Mouse (Mus musculus) hindbrain, embryonic 11.5 days (tissue): Measurements from ENCODE around the gene Lama2. TPM values are rescaled to one million over a fixed set of nuclear protein-coding genes. Genes with fewer than 3 reads are reported as not detected.

Experiments used
- ATAC-seq: fragments of 200-750 bp; cut with Nextera tagmentation; 2 replicates; pipeline ENCODE4 v1.8.0; 2017; ENCODE audit warnings: mild to moderate bottlenecking, moderate TSS enrichment, moderate library complexity; ENCODE audit not compliant: low FRiP score
- DNase-seq: peaks from one replicate; pipeline ENCODE4 v3.0.0-alpha.2; 2015; ENCODE audit warnings: low spot score
- H3K27ac ChIP-seq: fragments of 300-500 bp; sonication (generic); 2 replicates; pipeline ENCODE4 v1.5.1; 2014; ENCODE audit warnings: mild to moderate bottlenecking, low read depth, low read length
- H3K27me3 ChIP-seq: fragments of 300-500 bp; sonication (generic); 2 replicates; pipeline ENCODE4 v1.6.1; 2014; ENCODE audit warnings: mild to moderate bottlenecking, low read length, moderate library complexity, mixed read lengths; ENCODE audit not compliant: control insufficient read depth, insufficient read depth
- H3K36me3 ChIP-seq: fragments of 300-500 bp; sonication (generic); 2 replicates; pipeline ENCODE4 v1.6.1; 2014; ENCODE audit warnings: mild to moderate bottlenecking, low read length, moderate library complexity, mixed read lengths; ENCODE audit not compliant: control insufficient read depth, insufficient read depth
- H3K4me1 ChIP-seq: fragments of 300-500 bp; sonication (generic); replicated peaks from 2 replicates; pipeline ENCODE4 v1.6.1; 2014; ENCODE audit warnings: low read length, mixed read lengths; ENCODE audit not compliant: control insufficient read depth, insufficient read depth
- H3K4me2 ChIP-seq: fragments of 300-500 bp; sonication (generic); replicated peaks from 2 replicates; pipeline ENCODE4 v1.6.1; 2014; ENCODE audit warnings: mild to moderate bottlenecking, low read depth, low read length
- H3K4me3 ChIP-seq: fragments of 300-500 bp; sonication (generic); 2 replicates; pipeline ENCODE4 v1.5.1; 2014; ENCODE audit warnings: low read depth, low read length
- H3K9ac ChIP-seq: fragments of 300-500 bp; sonication (generic); 2 replicates; pipeline ENCODE4 v1.6.1; 2014; ENCODE audit warnings: low read depth, low read length
- H3K9me3 ChIP-seq: fragments of 300-500 bp; sonication (generic); 2 replicates; pipeline ENCODE4 v1.6.1; 2016; ENCODE audit warnings: low read length; ENCODE audit not compliant: control insufficient read depth
- whole genome bisulfite sequencing: fragments of 180-500 bp; shearing (Covaris S2); extraction: QIAGEN DNeasy Blood & Tissue Kit; methylation state at CpG from one replicate; pipeline ENCODE4 v1.1.7; 2014; 5-methylcytosine and 5-hydroxymethylcytosine counted together
- polyA plus RNA-seq: library from polyadenylated mRNA; unstranded; fragments of >200 nt; fragmentation: Nextera tagmentation; extraction: Ambion mirVana; gene quantifications from 2 replicates; pipeline ENCODE4 v1.2.1, GENCODE M21; 2014

The Lama2 gene
- polyA plus RNA-seq, 1 experiment from 2014 or later, result 14.8 TPM

DNA sequence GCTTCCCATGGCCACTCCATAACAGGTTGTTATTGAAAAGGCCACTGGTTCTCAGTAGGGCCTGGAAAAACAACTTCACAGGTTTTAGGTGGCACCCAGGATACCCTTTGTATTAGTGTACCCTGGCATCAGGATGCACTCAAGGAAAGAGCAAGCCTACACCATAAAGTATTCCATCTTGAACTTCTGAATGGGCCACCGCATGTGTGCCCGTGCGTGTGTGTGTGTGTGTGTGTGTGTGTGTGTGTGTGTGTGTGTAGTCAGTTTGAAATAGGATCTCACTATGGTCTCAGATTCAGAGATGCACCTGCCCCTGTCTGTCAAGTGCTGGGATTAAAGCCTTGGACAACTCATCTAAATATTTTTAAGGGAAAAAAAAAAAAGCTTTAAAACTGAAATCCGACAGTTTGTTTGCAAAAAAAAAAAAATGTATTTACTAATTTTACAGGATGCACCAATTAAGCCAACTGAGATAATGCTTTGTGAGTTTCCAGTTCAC, 2.0 kb downstream of the Lama2 start:
- WGBS, result 86% methylated on average over 4 of the region's 4 CpGs
- Histone ChIP-seq H3K9me3 (no peaks in the 10 kb centered on the region), H3K36me3 (no peaks in the 10 kb centered on the region), H3K9ac (no peak overlapping the region), H3K4me3 (no peak overlapping the region), H3K4me1 (no peaks in the 10 kb centered on the region; the same call in 1 of the 2 replicates), H3K27ac (no peak overlapping the region), H3K27me3 (no peaks in the 10 kb centered on the region), H3K4me2 (no peak overlapping the region)
- ATAC-seq (no peak), DNase-seq (no peak)

DNA sequence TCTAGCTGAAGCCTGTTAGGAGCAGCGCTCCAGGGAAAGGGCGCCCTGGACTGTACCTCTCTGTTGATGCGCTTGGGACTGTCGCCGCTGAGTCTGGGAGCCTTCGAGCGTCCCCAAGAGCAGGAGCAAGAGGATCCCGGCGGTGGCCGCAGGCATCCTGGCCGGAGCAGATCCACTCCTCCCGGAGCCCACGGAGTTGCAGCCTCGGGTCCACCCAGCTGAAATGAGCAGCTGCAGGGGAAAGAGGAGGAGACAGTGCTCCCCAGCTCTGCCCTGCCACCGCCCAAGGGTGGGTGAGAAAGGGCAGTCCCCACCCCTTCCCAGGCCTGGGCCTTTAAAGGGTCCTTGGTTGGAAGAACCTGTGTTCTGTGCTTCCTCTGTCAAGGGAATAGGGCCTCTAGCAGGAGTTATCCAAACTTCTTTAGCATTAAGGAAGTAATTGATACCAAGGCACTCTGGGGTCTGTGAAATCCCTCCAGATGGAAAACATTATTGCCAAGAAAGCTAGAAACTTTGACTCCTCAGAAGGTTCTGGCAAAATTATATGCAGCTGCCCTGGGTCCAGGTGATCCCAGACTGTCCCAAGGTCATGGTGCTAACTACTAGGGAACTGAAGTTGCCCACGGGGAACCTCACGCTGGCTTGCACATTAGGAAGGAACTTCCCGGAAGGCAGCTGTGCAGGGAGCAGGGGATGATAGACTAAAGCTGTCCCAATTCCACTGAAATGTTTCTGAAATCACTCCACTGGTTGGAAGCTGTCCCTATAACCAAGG, 2.7 kb downstream of the Lama2 start:
- no peak overlapping the region for H3K27ac ChIP-seq

DNA sequence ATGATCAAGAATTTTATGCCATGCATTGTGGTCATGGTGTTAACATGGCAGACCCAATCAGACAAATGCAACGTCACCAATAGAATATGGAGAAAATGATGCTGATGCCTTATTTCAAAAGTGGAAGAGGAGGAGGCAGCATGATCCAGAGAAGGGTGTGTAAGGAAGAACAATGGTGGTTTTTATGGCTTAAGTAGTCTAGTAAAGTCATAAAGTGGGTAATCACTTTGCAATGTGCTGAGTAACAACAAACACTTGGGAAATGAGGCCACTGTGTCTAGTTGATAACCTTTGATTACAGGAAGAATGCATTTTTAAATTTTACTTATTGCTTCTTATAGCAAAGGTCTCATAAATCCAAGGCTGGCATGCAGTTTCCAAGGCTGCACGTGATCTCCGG, 23.9 kb downstream of the Lama2 start:
- WGBS, result 85% methylated on average over 3 of the region's 3 CpGs
- Histone ChIP-seq H3K4me3 (no peak overlapping the region), H3K9ac (no peak overlapping the region), H3K36me3 (no peaks in the 10 kb centered on the region), H3K4me2 (no peak overlapping the region), H3K9me3 (no peaks in the 10 kb centered on the region), H3K27me3 (no peaks in the 10 kb centered on the region), H3K27ac (no peak overlapping the region), H3K4me1 (no peaks in the 10 kb centered on the region)
- no peak for ATAC-seq
- DNase-seq, result no peak

More for the DNA sequence above, 2.7 kb downstream of the Lama2 start:
- peak overlapping the region; percentile 23 for H3K4me3 ChIP-seq
- peak overlapping the region; percentile 44 for H3K9ac ChIP-seq
- DNase-seq, result peak; percentile 46
- H3K4me1 ChIP-seq, result no peaks in the 10 kb centered on the region; the same call in 1 of the 2 replicates
- no peaks in the 10 kb centered on the region for H3K36me3 ChIP-seq
- peak; percentile 76 for ATAC-seq
- peak overlapping the region; percentile 49 for H3K4me2 ChIP-seq
- H3K27me3 ChIP-seq, result no peaks in the 10 kb centered on the region
- no peaks in the 10 kb centered on the region for H3K9me3 ChIP-seq
- 16% methylated on average over 18 of the region's 18 CpGs for WGBS

DNA sequence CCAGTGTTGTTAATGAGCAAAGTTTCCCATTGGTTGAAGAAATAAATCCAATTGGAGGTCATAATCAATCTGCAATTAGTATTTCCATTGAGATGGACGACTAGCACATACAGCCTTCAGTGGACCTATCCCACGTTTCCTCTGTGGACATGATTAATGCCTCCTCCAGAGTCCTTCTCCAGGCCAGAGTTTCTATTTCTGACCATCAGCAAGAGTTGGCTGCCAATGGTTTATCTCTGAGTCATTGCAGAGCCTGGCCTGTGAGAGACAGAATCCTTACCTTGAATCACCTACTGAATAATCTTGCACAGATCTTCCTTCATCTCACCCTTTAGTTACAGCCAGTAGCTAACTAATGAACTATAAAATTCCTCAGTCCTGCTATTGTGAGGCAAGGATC, 86.3 kb downstream of the Lama2 start:
- WGBS, result 80% methylated on average over 2 of the region's 2 CpGs
- Histone ChIP-seq H3K4me3 (no peak overlapping the region), H3K9ac (no peak overlapping the region), H3K4me2 (no peak overlapping the region), H3K27ac (no peak overlapping the region), H3K36me3 (no peaks in the 10 kb centered on the region), H3K4me1 (no peaks in the 10 kb centered on the region), H3K27me3 (no peaks in the 10 kb centered on the region), H3K9me3 (no peaks in the 10 kb centered on the region)
- DNase-seq (no peak), ATAC-seq (no peak)

DNA sequence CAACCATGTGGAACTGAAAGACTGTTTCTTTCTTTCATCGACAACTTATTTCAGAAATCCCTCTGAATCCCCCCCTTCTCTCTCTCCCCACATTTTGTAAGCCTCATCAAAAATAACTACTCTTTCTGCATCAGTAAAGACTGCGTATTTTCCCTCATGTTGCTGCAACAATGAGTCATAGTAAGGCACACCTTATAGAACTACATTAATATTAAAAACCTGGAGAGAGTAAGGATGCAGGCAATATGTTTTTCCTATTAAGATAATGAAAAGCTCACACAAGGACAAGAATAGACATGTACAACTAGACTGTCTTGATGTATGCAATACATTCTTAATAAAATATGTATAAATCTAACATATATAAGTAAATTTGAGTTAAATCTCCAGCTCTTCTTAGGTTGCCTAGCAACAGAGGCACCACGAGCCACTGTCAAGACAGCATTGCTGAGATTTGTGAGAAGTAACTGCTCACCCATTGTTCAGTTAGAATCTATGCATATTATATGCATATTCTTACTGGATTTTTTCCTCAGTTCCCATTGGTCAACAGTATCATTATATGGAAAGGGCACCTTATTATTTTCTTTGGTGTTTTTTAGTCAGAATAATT, 110.6 kb downstream of the Lama2 start:
- no peak overlapping the region for H3K4me3 ChIP-seq
- no peak for ATAC-seq
- no peak overlapping the region for H3K4me2 ChIP-seq
- no peaks in the 10 kb centered on the region for H3K27me3 ChIP-seq
- no peaks in the 10 kb centered on the region for H3K36me3 ChIP-seq
- no peak overlapping the region for H3K9ac ChIP-seq
- DNase-seq, result no peak
- H3K4me1 ChIP-seq, result no peaks in the 10 kb centered on the region
- WGBS, result 78% methylated on average over 3 of the region's 3 CpGs
- no peak overlapping the region for H3K27ac ChIP-seq
- H3K9me3 ChIP-seq, result no peaks in the 10 kb centered on the region

DNA sequence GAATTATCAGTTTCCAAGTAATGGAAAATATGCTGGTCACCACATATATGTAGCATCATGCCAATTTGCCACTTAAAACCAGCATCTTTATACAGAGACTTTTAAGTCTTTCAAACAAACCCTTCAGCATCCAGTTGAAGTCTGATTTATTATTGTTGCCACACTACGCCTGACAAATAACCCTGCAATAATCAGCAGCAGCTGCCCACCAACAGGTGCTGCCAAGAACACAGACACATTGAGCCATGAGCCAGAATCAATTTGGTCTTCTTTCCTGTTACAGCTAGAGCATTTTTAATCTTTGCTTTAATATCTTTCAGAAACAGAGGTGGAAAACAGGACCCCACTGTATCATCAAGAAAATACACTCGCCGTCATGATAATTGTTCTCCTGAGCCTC, 118.7 kb downstream of the Lama2 start:
- no peak overlapping the region for H3K9ac ChIP-seq
- no peak overlapping the region for H3K4me2 ChIP-seq
- H3K27me3 ChIP-seq, result no peaks in the 10 kb centered on the region
- H3K4me3 ChIP-seq, result no peak overlapping the region
- no peaks in the 10 kb centered on the region for H3K36me3 ChIP-seq
- no peak for ATAC-seq
- no peak overlapping the region for H3K27ac ChIP-seq
- H3K9me3 ChIP-seq, result no peaks in the 10 kb centered on the region
- 96% methylated on average over 3 of the region's 3 CpGs for WGBS
- H3K4me1 ChIP-seq, result no peaks in the 10 kb centered on the region
- DNase-seq, result no peak

DNA sequence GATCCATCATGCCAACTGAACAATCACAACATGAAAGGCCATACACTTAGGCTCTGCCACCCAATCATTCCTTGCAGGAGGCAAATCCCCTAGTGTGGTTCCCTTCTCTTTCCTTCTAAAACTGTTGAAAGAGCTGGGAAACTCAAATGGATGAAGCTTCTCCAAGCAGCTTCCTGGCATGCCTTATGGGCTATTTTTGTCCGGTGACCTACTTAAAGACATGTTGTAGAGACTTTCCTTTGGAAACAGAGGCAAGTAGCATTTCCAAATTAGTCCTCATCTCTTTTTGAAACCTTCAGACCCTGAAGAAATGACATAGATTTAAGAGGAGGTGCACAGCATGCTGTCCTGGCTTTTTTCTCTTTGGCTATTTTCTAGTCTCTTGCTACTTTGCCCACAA, 131.1 kb downstream of the Lama2 start:
- Histone ChIP-seq H3K9ac (no peak overlapping the region), H3K4me2 (no peak overlapping the region), H3K4me3 (no peak overlapping the region), H3K4me1 (no peaks in the 10 kb centered on the region), H3K9me3 (no peaks in the 10 kb centered on the region), H3K27ac (no peak overlapping the region), H3K36me3 (no peaks in the 10 kb centered on the region), H3K27me3 (no peaks in the 10 kb centered on the region)
- ATAC-seq (no peak), DNase-seq (no peak)
- WGBS, result 95% methylated on average over 1 of the region's 1 CpGs

DNA sequence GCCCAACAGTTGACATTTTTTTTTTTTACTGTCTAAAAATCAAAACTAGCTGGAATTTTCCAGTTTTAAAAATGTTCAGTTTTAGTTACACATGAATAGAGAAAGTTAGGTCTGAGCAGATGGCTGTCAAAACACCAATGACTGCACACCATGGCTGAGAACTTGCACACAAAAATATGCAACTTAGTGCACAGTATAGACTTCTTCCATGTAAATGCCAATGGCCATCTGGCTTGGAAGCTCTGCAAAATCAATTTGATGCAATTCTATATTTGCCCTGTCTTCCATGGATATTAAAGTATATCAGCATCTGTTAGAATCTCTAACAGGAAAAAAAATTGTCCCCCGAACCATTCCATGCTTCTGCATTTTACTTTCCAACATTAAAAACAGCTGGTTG, 135.5 kb downstream of the Lama2 start:
- H3K27ac ChIP-seq, result no peak overlapping the region
- H3K36me3 ChIP-seq, result no peaks in the 10 kb centered on the region
- 80% methylated on average over 1 of the region's 1 CpGs for WGBS
- ATAC-seq (no peak), DNase-seq (no peak)
- H3K27me3 ChIP-seq, result no peaks in the 10 kb centered on the region
- no peaks in the 10 kb centered on the region for H3K4me1 ChIP-seq
- H3K9me3 ChIP-seq, result no peaks in the 10 kb centered on the region
- no peak overlapping the region for H3K9ac ChIP-seq
- no peak overlapping the region for H3K4me3 ChIP-seq
- no peak overlapping the region for H3K4me2 ChIP-seq

DNA sequence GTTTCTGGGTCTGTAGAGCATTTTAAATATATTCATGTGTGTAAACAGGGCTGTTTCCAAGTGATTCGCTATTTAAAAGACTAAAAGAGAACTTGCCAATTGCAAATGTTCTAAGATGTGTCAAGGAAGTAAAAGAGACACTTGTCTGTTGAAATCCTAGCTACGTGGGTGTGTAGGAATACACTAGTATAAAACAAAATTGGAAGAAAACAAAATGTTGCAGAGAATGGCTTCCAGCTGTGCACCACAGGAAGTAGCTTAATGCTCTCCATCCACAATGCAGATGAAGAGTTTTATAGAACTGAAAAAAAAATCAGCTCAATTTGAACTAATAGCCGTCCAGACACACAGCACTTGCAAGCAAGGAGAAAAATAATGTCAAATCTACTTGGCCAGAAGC, 144.0 kb downstream of the Lama2 start:
- no peak overlapping the region for H3K9ac ChIP-seq
- no peaks in the 10 kb centered on the region for H3K36me3 ChIP-seq
- H3K27ac ChIP-seq, result no peak overlapping the region
- 41% methylated on average over 3 of the region's 3 CpGs for WGBS
- H3K4me1 ChIP-seq, result no peaks in the 10 kb centered on the region
- DNase-seq (no peak), ATAC-seq (no peak)
- no peaks in the 10 kb centered on the region for H3K9me3 ChIP-seq
- no peak overlapping the region for H3K4me2 ChIP-seq
- H3K27me3 ChIP-seq, result no peaks in the 10 kb centered on the region
- no peak overlapping the region for H3K4me3 ChIP-seq
